Mouse (Mus musculus) bone marrow, adult 2 months (tissue): ENCODE measurements around the gene Duoxa2. TPM values are rescaled to one million over a fixed set of nuclear protein-coding genes. Genes with fewer than 3 reads are reported as not detected.

Experiments used
- H3K27ac ChIP-seq: fragments of 200-500 bp; 2 replicates; pipeline ENCODE4 v1.5.1; 2012; ENCODE audit warnings: low read depth, mild to moderate bottlenecking, control low read depth, inconsistent platforms, low read length; ENCODE audit not compliant: control insufficient read depth, poor library complexity, insufficient read depth
- H3K4me1 ChIP-seq: fragments of 200-500 bp; 2 replicates; pipeline ENCODE4 v1.6.1; 2011; ENCODE audit warnings: low read length; ENCODE audit not compliant: control insufficient read depth, insufficient read depth
- H3K4me3 ChIP-seq: fragments of 200-500 bp; replicated peaks from 2 replicates; pipeline ENCODE3; 2011; ENCODE audit warnings: mild to moderate bottlenecking, low read depth, low read length, control low read depth; ENCODE audit not compliant: control insufficient read depth
- CTCF ChIP-seq: fragments of 200-500 bp; IDR thresholded peaks from 2 replicates; pipeline ENCODE4 v1.5.1; 2011; ENCODE audit warnings: low read length, control low read depth; ENCODE audit not compliant: control insufficient read depth, insufficient read depth
- POLR2A ChIP-seq: fragments of 200-500 bp; IDR thresholded peaks from 2 replicates; pipeline ENCODE4 v1.6.1; 2011; ENCODE audit warnings: low read depth, mild to moderate bottlenecking, control low read depth, low read length, borderline replicate concordance; ENCODE audit not compliant: control insufficient read depth
- WGBS: fragments of 180-500 bp; shearing (Covaris S2); methylation state at CpG from one replicate; pipeline ENCODE4 v1.1.7; 2018; 5-methylcytosine and 5-hydroxymethylcytosine counted together
- polyA plus RNA-seq: library from polyadenylated mRNA; stranded (reverse); fragments of >200 nt; gene quantifications from 2 replicates; pipeline ENCODE4 v1.2.4, GENCODE M21; 2011; ENCODE audit warnings: low replicate concordance; ENCODE audit not compliant: missing spikeins, insufficient read depth, insufficient read length

Gene Duoxa2
- polyA plus RNA-seq, 1 experiment = not detected

DNA sequence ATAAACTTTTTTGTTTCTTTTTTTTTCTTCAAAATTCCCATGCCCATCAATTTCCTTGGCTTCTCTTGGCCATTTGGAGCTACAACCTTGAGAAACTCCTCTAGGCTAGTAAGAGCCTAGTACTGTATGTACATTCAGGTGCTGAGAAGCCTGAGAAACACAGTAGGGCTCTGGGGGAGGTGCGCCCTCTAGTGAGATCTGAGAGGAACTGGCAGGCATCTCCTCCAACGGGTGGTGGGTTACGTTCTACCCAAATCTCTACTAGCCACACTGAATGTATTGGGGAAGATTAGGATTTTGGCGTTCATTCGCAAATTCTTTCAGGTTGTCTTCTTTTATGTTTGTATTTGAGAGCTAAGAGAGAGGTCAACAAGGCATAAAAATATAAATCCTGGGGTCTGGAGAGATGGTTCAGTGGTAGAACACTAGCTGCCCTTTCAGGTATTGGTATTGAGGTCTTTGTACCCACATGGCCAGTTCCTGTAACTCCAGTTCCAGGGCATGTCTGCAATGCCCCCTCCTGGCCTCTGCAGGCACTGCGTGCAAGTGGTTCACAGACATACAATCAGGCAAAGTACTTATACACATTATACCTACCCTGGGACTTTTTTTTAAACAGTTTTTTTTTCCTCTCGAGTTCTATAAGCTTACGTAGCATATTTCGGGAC, 4.0 kb downstream of the Duoxa2 start:
- peaks cover 5% of the 10 kb centered on the region for H3K4me1 ChIP-seq
- WGBS = 9% methylated on average over 9 of the region's 9 CpGs
- H3K4me3 ChIP-seq = no peak overlapping the region
- no peak overlapping the region for H3K27ac ChIP-seq
- TF ChIP-seq POLR2A = no peak
- TF ChIP-seq CTCF = peak; percentile 86

DNA sequence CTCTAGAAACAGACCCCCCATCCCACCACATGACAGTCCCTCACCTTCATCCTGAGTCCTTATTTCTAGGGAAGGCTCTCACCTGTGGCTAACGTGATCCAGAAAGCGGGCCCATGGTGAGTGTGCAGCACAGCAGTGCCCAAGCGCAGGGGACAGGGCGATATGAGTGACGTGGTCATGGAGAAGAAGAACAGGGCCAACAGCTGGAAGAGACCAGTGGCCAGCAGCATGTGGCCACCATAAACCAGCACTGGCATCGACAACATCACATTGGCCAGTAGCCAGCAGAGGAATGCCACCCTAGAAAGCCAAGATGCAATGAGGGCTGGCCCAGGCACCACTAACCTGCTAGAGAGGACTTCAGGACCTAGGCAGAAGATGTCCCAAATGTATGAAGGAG, 5.8 kb downstream of the Duoxa2 start:
- TF ChIP-seq POLR2A (no peak), CTCF (no peak)
- H3K4me3 ChIP-seq = no peak overlapping the region
- H3K4me1 ChIP-seq = peaks cover 5% of the 10 kb centered on the region
- no peak overlapping the region for H3K27ac ChIP-seq
- 85% methylated on average over 6 of the region's 6 CpGs for WGBS

DNA sequence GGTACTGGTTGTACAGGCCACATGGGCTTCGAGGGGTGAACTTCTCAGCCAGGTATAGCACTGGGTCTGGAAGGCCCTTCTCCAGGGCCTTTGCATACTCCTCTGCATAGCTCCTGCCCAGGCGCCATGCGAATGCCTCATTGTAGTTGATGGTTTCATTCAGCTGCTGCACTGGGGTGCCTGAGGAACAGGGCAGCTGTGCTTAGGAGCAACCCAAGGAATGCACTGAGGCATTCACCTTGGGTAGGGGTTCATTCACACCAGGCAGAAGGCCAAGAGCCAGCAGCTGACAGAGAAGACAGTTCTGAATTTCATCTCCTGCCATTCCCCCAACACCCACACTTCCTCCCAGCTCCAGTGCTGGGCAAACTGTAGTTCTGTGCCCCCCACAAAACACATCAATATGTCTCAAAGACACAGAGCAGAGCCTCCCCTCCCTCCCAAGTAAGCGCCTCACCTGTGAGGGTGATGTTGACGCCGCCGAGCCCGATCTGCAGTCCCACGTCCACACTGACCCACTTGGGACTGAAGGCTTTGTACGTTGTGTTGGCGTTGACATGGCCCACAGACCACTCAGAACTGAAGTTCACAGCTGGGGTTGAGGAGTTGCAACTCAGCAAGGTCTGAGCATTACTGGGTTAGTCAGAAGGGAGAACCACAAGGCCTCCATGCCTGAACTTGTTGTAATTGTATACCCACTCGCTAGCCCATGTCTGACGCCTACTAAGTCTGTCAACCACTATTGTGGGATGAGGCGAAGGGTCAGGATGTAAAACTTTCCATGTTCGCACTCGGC, 6.6 kb downstream of the Duoxa2 start:
- TF ChIP-seq POLR2A = no peak
- no peak for TF ChIP-seq CTCF
- no peak overlapping the region for H3K27ac ChIP-seq
- 79% methylated on average over 16 of the region's 16 CpGs for whole genome bisulfite sequencing
- peaks cover 5% of the 10 kb centered on the region for H3K4me1 ChIP-seq
- no peak overlapping the region for H3K4me3 ChIP-seq

DNA sequence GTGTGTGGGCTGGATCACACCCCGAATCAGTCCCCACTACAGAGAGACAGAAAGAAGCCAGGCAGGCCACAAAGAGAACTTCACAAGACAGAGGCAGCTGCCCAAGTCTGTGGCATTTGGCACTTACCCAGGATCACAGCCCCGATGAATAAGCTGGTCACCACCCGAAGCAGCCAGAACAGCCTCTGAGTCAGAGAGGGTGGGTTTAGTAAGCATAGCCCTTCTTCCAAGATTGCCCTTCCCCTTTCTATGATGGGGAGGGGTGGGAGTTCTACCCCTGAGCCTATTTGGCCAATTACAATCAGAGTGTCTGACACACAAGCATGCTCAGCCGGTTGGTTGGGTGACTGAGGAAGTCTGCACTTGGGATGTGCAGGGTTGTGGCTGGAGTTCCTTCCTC, 7.5 kb downstream of the Duoxa2 start:
- peaks cover 2% of the 10 kb centered on the region for H3K4me1 ChIP-seq
- 0% methylated on average over 4 of the region's 4 CpGs for WGBS
- TF ChIP-seq CTCF = no peak
- H3K27ac ChIP-seq = no peak overlapping the region
- no peak overlapping the region for H3K4me3 ChIP-seq

DNA sequence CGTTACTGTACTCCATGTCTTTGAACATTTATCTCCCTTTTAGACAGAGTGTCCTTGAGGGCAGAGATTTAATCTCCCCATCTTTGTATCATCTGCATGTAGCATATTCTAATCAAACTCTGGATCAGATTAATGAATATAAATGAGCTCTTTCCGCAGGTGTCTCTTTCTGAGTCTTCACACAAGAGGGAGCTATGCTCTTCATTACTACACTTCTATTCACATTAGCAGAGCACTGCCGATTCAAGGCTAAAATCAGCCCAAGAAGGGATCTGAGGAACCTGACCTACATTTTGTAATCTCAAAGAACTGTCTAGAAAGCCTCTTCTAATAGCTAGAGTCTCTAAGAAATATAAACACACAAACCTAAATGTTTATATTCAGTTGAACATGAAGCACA, 10.9 kb downstream of the Duoxa2 start:
- TF ChIP-seq CTCF (no peak), POLR2A (no peak)
- H3K4me1 ChIP-seq = no peaks in the 10 kb centered on the region
- H3K27ac ChIP-seq = no peak overlapping the region
- WGBS = 33% methylated on average over 3 of the region's 3 CpGs
- H3K4me3 ChIP-seq = no peak overlapping the region

DNA sequence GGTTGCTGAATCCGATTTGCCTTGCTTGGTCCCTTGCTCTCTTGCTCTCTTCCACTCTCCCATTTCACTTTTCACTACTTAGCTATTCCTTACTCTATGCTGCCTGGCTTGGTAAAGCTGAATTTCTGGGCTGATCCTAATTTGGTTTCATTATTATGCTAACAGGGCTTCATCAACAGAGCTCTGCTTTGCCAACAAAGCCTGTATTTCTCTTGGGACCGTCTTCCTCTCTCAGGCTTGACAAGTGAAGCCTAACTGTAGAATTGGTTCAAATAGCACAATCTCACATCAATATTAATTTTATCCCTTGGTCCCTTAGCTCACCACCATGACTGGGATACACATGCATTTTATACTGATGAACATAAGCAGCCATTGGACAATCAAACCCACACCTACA, 12.9 kb downstream of the Duoxa2 start:
- WGBS = 66% methylated on average over 2 of the region's 2 CpGs
- no peak overlapping the region for H3K4me3 ChIP-seq

DNA sequence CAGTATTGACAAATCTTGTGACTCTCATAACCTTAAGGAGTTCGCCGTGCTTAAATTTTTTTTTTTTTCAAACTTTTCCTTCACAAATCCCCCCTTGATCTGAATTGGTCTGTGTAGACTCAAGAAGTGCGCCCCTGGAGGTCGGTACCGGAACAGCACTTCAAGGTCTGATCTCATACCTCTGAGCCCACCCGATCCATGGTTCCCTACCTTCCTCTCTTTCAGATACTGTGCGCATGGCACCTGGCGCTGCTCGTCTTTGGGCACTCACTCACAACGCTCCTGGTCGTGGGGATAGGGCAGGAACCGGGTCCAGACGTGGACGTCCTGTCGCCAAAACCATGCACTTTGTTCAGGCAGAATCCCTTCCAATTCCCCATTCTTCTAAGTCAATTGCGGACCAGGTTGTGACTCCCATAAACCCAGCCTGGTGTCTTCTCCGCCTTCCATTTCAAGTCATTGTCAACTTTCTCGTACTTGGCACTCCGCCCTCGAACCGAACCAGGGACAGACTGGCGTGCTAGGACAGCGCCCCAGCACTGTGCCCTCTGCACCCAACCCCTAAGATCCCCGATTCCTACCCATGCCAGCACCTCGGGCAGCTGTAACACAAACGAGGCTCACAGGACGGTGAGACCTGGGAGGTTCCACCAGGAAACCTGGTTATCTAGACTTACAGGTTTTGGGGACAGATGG, 14.2 kb downstream of the Duoxa2 start:
- no peak overlapping the region for H3K27ac ChIP-seq
- 4% methylated on average over 27 of the region's 27 CpGs for WGBS
- H3K4me3 ChIP-seq = no peak overlapping the region
- peak; percentile 74 for TF ChIP-seq CTCF
- no peak for TF ChIP-seq POLR2A
- no peaks in the 10 kb centered on the region for H3K4me1 ChIP-seq

More for the DNA sequence above, 12.9 kb downstream of the Duoxa2 start:
- no peak overlapping the region for H3K27ac ChIP-seq
- TF ChIP-seq CTCF = no peak
- no peak for TF ChIP-seq POLR2A
- H3K4me1 ChIP-seq = no peaks in the 10 kb centered on the region

DNA sequence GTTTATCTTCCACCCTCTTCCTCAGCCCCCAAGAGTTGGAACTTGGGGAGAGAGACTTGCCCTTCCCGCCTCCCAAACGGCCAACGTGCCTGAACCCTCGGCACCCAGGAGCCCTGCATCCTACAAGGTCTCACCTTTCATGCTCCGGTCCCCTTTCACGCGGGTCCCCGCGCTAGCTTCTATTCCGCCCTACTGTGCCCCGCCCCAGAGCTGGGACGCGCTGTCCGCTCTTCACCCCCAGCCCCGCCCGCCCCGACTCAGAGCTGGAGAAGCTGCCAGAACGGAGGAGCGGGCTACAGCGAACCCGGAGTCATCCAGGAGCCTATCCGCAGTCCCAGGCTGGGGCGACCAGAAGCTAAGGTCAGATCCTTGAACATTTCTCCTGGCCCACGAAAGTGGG, 14.8 kb downstream of the Duoxa2 start, which contains the start of gene Duoxa1:
Duoxa1 (minus strand) TSS at position 195 of the 400 bp plus-strand sequence.
- H3K4me1 ChIP-seq = no peaks in the 10 kb centered on the region
- no peak within 1 kb of the TSS for H3K27ac ChIP-seq
- TF ChIP-seq CTCF = no peak
- TF ChIP-seq POLR2A = no peak
- 10% methylated on average over 24 of the region's 24 CpGs for WGBS
- H3K4me3 ChIP-seq = no peak within 1 kb of the TSS
